Comparison of ENCODE assay signal across 8 mouse cellular contexts in the genomic region with DNA sequence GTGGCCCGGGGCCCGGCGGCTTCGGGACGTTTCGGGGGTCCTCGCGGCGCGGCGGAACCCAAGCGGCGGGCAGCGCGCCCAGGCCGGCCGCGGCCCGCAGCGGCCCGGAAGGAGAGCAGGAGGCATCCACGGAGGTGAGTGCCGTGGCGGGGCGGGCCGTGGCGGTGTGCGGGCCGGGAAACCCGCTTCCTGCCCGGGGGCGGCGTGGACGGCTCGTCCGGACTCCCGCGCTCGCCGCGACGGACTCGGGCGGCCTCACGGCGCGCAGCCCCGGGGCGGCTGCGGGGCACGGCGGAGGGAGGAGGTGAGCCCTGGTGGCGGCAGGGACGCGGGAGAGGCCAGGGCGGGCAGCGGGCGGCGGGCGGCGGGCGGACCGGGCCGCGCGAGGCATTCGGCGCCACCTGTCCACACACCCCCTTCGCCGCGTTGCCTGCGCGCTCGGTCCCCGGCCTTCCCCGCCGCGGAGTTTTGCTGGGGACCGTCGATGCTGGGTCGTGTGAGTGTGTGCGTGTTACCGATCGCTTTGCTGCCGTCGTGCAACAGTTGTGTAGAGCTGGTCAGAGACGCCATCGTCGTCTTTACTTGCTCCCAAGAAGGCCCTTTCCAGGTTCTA. TPM values are rescaled to one million over a fixed set of nuclear protein-coding genes. Genes with fewer than 3 reads are reported as not detected.
DNase-seq lines count a peak whose midpoint lies in the region; ATAC-seq and TF ChIP-seq lines count a peak whose summit lies in the region.

No protein-coding gene starts in this region.

- ATAC-seq in megakaryocyte, adult 5-6 weeks (ENCODE audit: poor library complexity, severe bottlenecking) = no peak
- no peak for ATAC-seq in intestine, postnatal 0 days

- H3K27ac ChIP-seq in intestine, postnatal 0 days (ENCODE audit: low read depth, low read length) = no peak overlapping the region

- no peaks in the 10 kb centered on the region for H3K9me3 ChIP-seq in megakaryocyte, embryonic 14.5 days
- no peaks in the 10 kb centered on the region for H3K9me3 ChIP-seq in intestine, postnatal 0 days (ENCODE audit: control insufficient read depth)

- 1% methylated on average over 57 of the region's 89 CpGs for WGBS in intestine, postnatal 0 days

- H3K36me3 ChIP-seq in megakaryocyte, embryonic 14.5 days (replicated peaks; ENCODE audit: low read length) = no peaks in the 10 kb centered on the region
- H3K36me3 ChIP-seq in intestine, postnatal 0 days (ENCODE audit: control insufficient read depth, insufficient read depth) = no peaks in the 10 kb centered on the region

- peak overlapping the region; percentile 31; the same call in 1 of the 2 replicates for H3K9ac ChIP-seq in intestine, postnatal 0 days (ENCODE audit: low read depth, low read length)

- no peak for TF ChIP-seq CTCF in intestine, postnatal 0 days (IDR thresholded peaks at IDR 0.05; ENCODE audit: low read depth)

- peak overlapping the region; percentile 81 for H3K4me3 ChIP-seq in megakaryocyte, embryonic 14.5 days (replicated peaks)
- peak overlapping the region; percentile 55 for H3K4me3 ChIP-seq in intestine, postnatal 0 days (ENCODE audit: low read depth, low read length)

- peaks cover 11% of the 10 kb centered on the region for H3K4me1 ChIP-seq in megakaryocyte, embryonic 14.5 days
- H3K4me1 ChIP-seq in intestine, postnatal 0 days (replicated peaks; ENCODE audit: control insufficient read depth, insufficient read depth, low read length) = no peaks in the 10 kb centered on the region

- H3K27me3 ChIP-seq in megakaryocyte, embryonic 14.5 days (replicated peaks) = peaks cover 70% of the 10 kb centered on the region
- peaks cover 79% of the 10 kb centered on the region for H3K27me3 ChIP-seq in intestine, postnatal 0 days (replicated peaks; ENCODE audit: control insufficient read depth, insufficient read depth, low read length)

- DNase-seq in cerebellum, postnatal 10 days = peak; percentile 39 to 47
- no peak for DNase-seq in cerebellum, postnatal 4 days (ENCODE audit: low spot score in 2 of 2)
- peak; percentile 52 for DNase-seq in retina, postnatal 1 day
- DNase-seq in cerebellum, postnatal 25 days = no peak
- no peak for DNase-seq in layer of hippocampus, postnatal 10 days (ENCODE audit: low spot score in 2 of 2)

- peak overlapping the region; percentile 74 for H3K4me2 ChIP-seq in intestine, postnatal 0 days (replicated peaks; ENCODE audit: low read depth)

RNA-seq across cellular contexts. Expression of gene Zdbf2, which starts 0.4 kb away (rescaled TPM):
- polyA plus RNA-seq in megakaryocyte, embryonic 14.5 days (2012; ENCODE audit: insufficient read depth, low replicate concordance) = 0.11 TPM in 1 of 2 replicates, not detected in the other
- total RNA-seq in megakaryocyte, adult 5-6 weeks (2015) = not detected in 2 replicates
- not detected in 2 replicates for total RNA-seq in megakaryocyte, adult 5-6 weeks (2017)
- polyA plus RNA-seq in intestine, postnatal 0 days (2015; fragmentation: Nextera tagmentation; extraction: Ambion mirVana) = 1.8 and 1.9 TPM in 2 replicates
- 10 to 100 TPM; 22.1 to 25.8 TPM for total RNA-seq in layer of hippocampus, postnatal 10 days (2021)

RNA-seq across cellular contexts. Expression of gene Gpr1, which starts 59.1 kb away (rescaled TPM):
- polyA plus RNA-seq in megakaryocyte, embryonic 14.5 days (2012; ENCODE audit: insufficient read depth, low replicate concordance) = not detected in 2 replicates
- not detected in 2 replicates for total RNA-seq in megakaryocyte, adult 5-6 weeks (2015)
- total RNA-seq in megakaryocyte, adult 5-6 weeks (2017) = not detected in 2 replicates
- 0.08 TPM in 2 replicates for polyA plus RNA-seq in intestine, postnatal 0 days (2015; fragmentation: Nextera tagmentation; extraction: Ambion mirVana)
- total RNA-seq in layer of hippocampus, postnatal 10 days (2021) = under 1 TPM; 0.30 to 0.56 TPM

Comparison
In these comparisons a context has a peak if more than half of its experiments do, and no peak if none do; other contexts are left out.
1. DNase-seq: peak in cerebellum, postnatal 10 days (2 of 2) and retina, postnatal 1 day (single experiment); none in cerebellum, postnatal 4 days (0 of 2), cerebellum, postnatal 25 days (0 of 2) and layer of hippocampus, postnatal 10 days (0 of 2).
2. RNA of gene Zdbf2, which starts 0.4 kb away (total RNA-seq): 22.1 to 25.8 TPM in layer of hippocampus, postnatal 10 days; not detected in megakaryocyte, adult 5-6 weeks; every median in the first group is over 10 times any median in the second.